Mouse (Mus musculus) MEL (cell line): ENCODE measurements around the gene Ifnar1. TPM values are rescaled to one million over a fixed set of nuclear protein-coding genes. Genes with fewer than 3 reads are reported as not detected.

Experiments used
- DNase-seq: peaks from one replicate; pipeline ENCODE4 v3.0.0; 2011; ENCODE audit warnings: low read depth, low spot score
- H3K27ac ChIP-seq: 2 replicates; pipeline ENCODE4 v1.5.1; 2012; ENCODE audit warnings: low read depth, mild to moderate bottlenecking, control low read depth, low read length, moderate library complexity; ENCODE audit not compliant: control insufficient read depth
- H3K27me3 ChIP-seq, 2 experiments: fragments of 150-350 bp in 1 of 2; sonication (generic) in 1 of 2; 2 replicates each; pipeline ENCODE4 v1.6.1; 2012; ENCODE audit warnings: low read length in 2 of 2, mild to moderate bottlenecking in 2 of 2, improper control_type of control experiment in 1 of 2, moderate library complexity in 1 of 2; ENCODE audit not compliant: insufficient read depth in 2 of 2, control insufficient read depth in 1 of 2
- H3K36me3 ChIP-seq, 2 experiments: 2 replicates each; pipeline ENCODE4 v1.6.1; 2012 to 2014; ENCODE audit warnings: low read length in 2 of 2, improper control_type of control experiment in 1 of 2, inconsistent platforms in 1 of 2, mild to moderate bottlenecking in 1 of 2; ENCODE audit not compliant: insufficient read depth in 2 of 2, control insufficient read depth in 1 of 2
- H3K4me1 ChIP-seq, 2 experiments: fragments of 150-350 bp in 1 of 2; sonication (generic) in 1 of 2; 2 replicates each; pipeline ENCODE4 v1.6.1; 2012; ENCODE audit warnings: low read length in 2 of 2, improper control_type of control experiment in 1 of 2, mild to moderate bottlenecking in 1 of 2; ENCODE audit not compliant: insufficient read depth in 2 of 2, control insufficient read depth in 1 of 2
- H3K4me3 ChIP-seq, 2 experiments: fragments of 150-350 bp in 1 of 2; sonication (generic) in 1 of 2; 2 replicates each; pipeline ENCODE4 v1.5.1; 2012; ENCODE audit warnings: low read depth in 2 of 2, low read length in 2 of 2, mild to moderate bottlenecking in 2 of 2, moderate library complexity in 2 of 2, control low read depth in 1 of 2, improper control_type of control experiment in 1 of 2; ENCODE audit not compliant: control insufficient read depth in 1 of 2, insufficient read depth in 1 of 2
- H3K79me2 ChIP-seq: 2 replicates; pipeline ENCODE4 v1.6.1; 2012; ENCODE audit warnings: mild to moderate bottlenecking, low read length, moderate library complexity; ENCODE audit not compliant: control insufficient read depth, poor library complexity, insufficient read depth
- H3K9ac ChIP-seq: 2 replicates; pipeline ENCODE4 v1.6.1; 2012; ENCODE audit warnings: low read depth, mild to moderate bottlenecking, control low read depth, low read length, moderate library complexity; ENCODE audit not compliant: control insufficient read depth, poor library complexity, severe bottlenecking
- H3K9me3 ChIP-seq: fragments of 150-350 bp; sonication (generic); replicated peaks from 2 replicates; pipeline ENCODE4 v1.6.1; 2012; ENCODE audit warnings: mild to moderate bottlenecking, low read length, improper control_type of control experiment, moderate library complexity; ENCODE audit not compliant: insufficient read depth
- BHLHE40 ChIP-seq: IDR thresholded peaks from 2 replicates; pipeline ENCODE4 v1.6.1; 2012; ENCODE audit warnings: low read depth, mild to moderate bottlenecking, inconsistent platforms, low read length, improper control_type of control experiment, borderline replicate concordance
- CHD2 ChIP-seq: IDR thresholded peaks from 2 replicates; pipeline ENCODE4 v1.6.1; 2011; ENCODE audit warnings: low read length, improper control_type of control experiment
- E2F4 ChIP-seq: IDR thresholded peaks from 2 replicates; pipeline ENCODE4 v1.6.1; 2011; ENCODE audit warnings: low read depth, low read length, improper control_type of control experiment, borderline replicate concordance
- ETS1 ChIP-seq: IDR thresholded peaks from 2 replicates; pipeline ENCODE4 v1.6.1; 2012; ENCODE audit warnings: low read depth, mild to moderate bottlenecking, inconsistent platforms, low read length, improper control_type of control experiment, moderate library complexity
- GABPA ChIP-seq: IDR thresholded peaks from 2 replicates; pipeline ENCODE4 v1.6.1; 2012; ENCODE audit warnings: low read depth, mild to moderate bottlenecking, inconsistent platforms, low read length, improper control_type of control experiment, moderate library complexity
- GATA1 ChIP-seq: IDR thresholded peaks from 2 replicates; pipeline ENCODE4 v1.6.1; 2011; ENCODE audit warnings: low read depth, low read length, improper control_type of control experiment
- KAT2A ChIP-seq: conservative IDR thresholded peaks from 2 replicates; pipeline ENCODE4 v1.6.1; 2012; ENCODE audit warnings: low read depth, low read length, improper control_type of control experiment, inconsistent platforms
- MAX ChIP-seq: IDR thresholded peaks from 2 replicates; pipeline ENCODE4 v1.6.1; 2011; ENCODE audit warnings: low read length, improper control_type of control experiment
- MAZ ChIP-seq: IDR thresholded peaks from 2 replicates; pipeline ENCODE4 v1.6.1; 2012; ENCODE audit warnings: low read depth, mild to moderate bottlenecking, inconsistent platforms, low read length, improper control_type of control experiment
- MEF2A ChIP-seq: IDR thresholded peaks from 2 replicates; pipeline ENCODE4 v1.6.1; 2014; ENCODE audit warnings: low read depth, mild to moderate bottlenecking, inconsistent platforms, low read length, improper control_type of control experiment; ENCODE audit not compliant: poor library complexity, insufficient replicate concordance, severe bottlenecking; ENCODE audit errors: extremely low read depth
- MXI1 ChIP-seq: IDR thresholded peaks from 2 replicates; pipeline ENCODE4 v1.6.1; 2011; ENCODE audit warnings: mild to moderate bottlenecking, low read depth, low read length, improper control_type of control experiment
- MYC ChIP-seq: IDR thresholded peaks from 2 replicates; pipeline ENCODE4 v1.6.1; 2011; ENCODE audit warnings: low read depth, mild to moderate bottlenecking, low read length, improper control_type of control experiment, moderate library complexity
- NRF1 ChIP-seq: IDR thresholded peaks from 2 replicates; pipeline ENCODE4 v1.6.1; 2014; ENCODE audit warnings: low read depth, mild to moderate bottlenecking, inconsistent platforms, low read length, improper control_type of control experiment, moderate library complexity; ENCODE audit not compliant: poor library complexity, insufficient read depth, severe bottlenecking
- RCOR1 ChIP-seq: IDR thresholded peaks from 2 replicates; pipeline ENCODE4 v1.6.1; 2012; ENCODE audit warnings: low read depth, mild to moderate bottlenecking, inconsistent platforms, low read length, improper control_type of control experiment
- SIN3A ChIP-seq: IDR thresholded peaks from 2 replicates; pipeline ENCODE4 v1.6.1; 2012; ENCODE audit warnings: low read length, improper control_type of control experiment, inconsistent platforms
- TAL1 ChIP-seq: IDR thresholded peaks from 2 replicates; pipeline ENCODE4 v1.6.1; 2012; ENCODE audit warnings: mild to moderate bottlenecking, inconsistent platforms, low read length, moderate library complexity, mixed read lengths
- TCF12 ChIP-seq: IDR thresholded peaks from 2 replicates; pipeline ENCODE4 v1.6.1; 2014; ENCODE audit warnings: low read depth, mild to moderate bottlenecking, inconsistent platforms, low read length, improper control_type of control experiment, moderate library complexity
- USF1 ChIP-seq: IDR thresholded peaks from 2 replicates; pipeline ENCODE4 v1.6.1; 2014; ENCODE audit warnings: low read depth, mild to moderate bottlenecking, inconsistent platforms, low read length, improper control_type of control experiment, moderate library complexity
- USF2 ChIP-seq, 2 experiments: IDR thresholded peaks; 2 replicates each; pipeline ENCODE4 v1.6.1; 2011 to 2012; ENCODE audit warnings: improper control_type of control experiment in 2 of 2, low read length in 2 of 2, borderline replicate concordance in 1 of 2, inconsistent platforms in 1 of 2, low read depth in 1 of 2, mild to moderate bottlenecking in 1 of 2; ENCODE audit not compliant: insufficient read depth in 1 of 2
- ZMIZ1 ChIP-seq: IDR thresholded peaks from 2 replicates; pipeline ENCODE4 v1.6.1; 2012; ENCODE audit warnings: low read depth, mild to moderate bottlenecking, inconsistent platforms, low read length, improper control_type of control experiment, moderate library complexity
- polyA plus RNA-seq, 2 experiments: library from polyadenylated mRNA; stranded (reverse) in 1 of 2; unstranded in 1 of 2; fragments of >175 nt in 1 of 2; fragments of >200 nt in 1 of 2; gene quantifications; 2 replicates each; pipeline versions ENCODE4 v1.2.1 to v1.2.4; 2012; ENCODE audit warnings: low replicate concordance in 2 of 2, low read depth in 1 of 2; ENCODE audit not compliant: insufficient read length in 2 of 2, insufficient read depth in 1 of 2, missing spikeins in 1 of 2
- total RNA-seq: library from RNA; depleted of rRNA; stranded (reverse); fragments of 300-350 nt; gene quantifications from 2 replicates; pipeline ENCODE4 v1.2.3, GENCODE M21; 2012; rRNA removed

Ifnar1 gene
- total and polyA plus RNA-seq, 3 experiments: 10.3 to 20.2 TPM; not detected in 1

- H3K27ac ChIP-seq: no peak overlapping the region
- H3K27me3 ChIP-seq: no peaks in the 10 kb centered on the region
- no peak for DNase-seq
- TF ChIP-seq USF2 (IDR thresholded peaks at IDR 0.05; ENCODE audit: borderline replicate concordance in 1 of 2, insufficient read depth in 1 of 2, low read depth in 1 of 2, low read length in 2 of 2) (no peak), MYC (no peak), GATA1 (no peak), MAX (no peak), TAL1 (no peak), ETS1 (no peak), NRF1 (no peak)
- H3K9me3 ChIP-seq: no peaks in the 10 kb centered on the region
- no peak overlapping the region for H3K4me3 ChIP-seq
- H3K79me2 ChIP-seq: no peaks in the 10 kb centered on the region
- H3K36me3 ChIP-seq: peaks cover 2 to 7% of the 10 kb centered on the region in 2 experiments; a peak in 2 of 4 replicates
- peaks cover 3 to 14% of the 10 kb centered on the region in 2 experiments for H3K4me1 ChIP-seq
- H3K9ac ChIP-seq: no peak overlapping the region
Observed at GRCm38 (mm10) chr16:91555017-91555605, 70.1 kb downstream of the Ifnar1 start.

GRCm38 (mm10) chr16:91556659-91557058 lies 71.6 kb downstream of the Ifnar1 start:
- no peak overlapping the region for H3K9ac ChIP-seq
- H3K79me2 ChIP-seq: no peaks in the 10 kb centered on the region
- no peak for TF ChIP-seq GABPA
- no peak for TF ChIP-seq GATA1
- no peak for TF ChIP-seq E2F4
- TF ChIP-seq RCOR1: no peak
- no peak for TF ChIP-seq TCF12
- TF ChIP-seq BHLHE40: no peak
- TF ChIP-seq SIN3A: no peak
- no peak for TF ChIP-seq MAZ
- TF ChIP-seq MEF2A: no peak
- no peak for TF ChIP-seq KAT2A
- TF ChIP-seq CHD2: no peak
- TF ChIP-seq ZMIZ1: no peak
- TF ChIP-seq USF1: no peak
- no peak for TF ChIP-seq MXI1
- no peak for DNase-seq
- no peak overlapping the region for H3K27ac ChIP-seq
- peaks cover 2 to 4% of the 10 kb centered on the region in 2 experiments; a peak in 2 of 4 replicates for H3K36me3 ChIP-seq
- H3K4me1 ChIP-seq: peaks cover 0 to 10% of the 10 kb centered on the region in 2 experiments; a peak in 3 of 4 replicates
- H3K27me3 ChIP-seq: no peaks in the 10 kb centered on the region
- no peaks in the 10 kb centered on the region for H3K9me3 ChIP-seq
- H3K4me3 ChIP-seq: no peak overlapping the region

Other genes starting within 250 kb of the Ifnar1 start
- not detected in 2 replicates for gene Olig1, start 215.5 kb upstream of the Ifnar1 start, total RNA-seq
- not detected for gene Olig1, start 215.5 kb upstream of the Ifnar1 start, polyA plus RNA-seq
- gene Ifnar2, start 112.5 kb upstream of the Ifnar1 start, total RNA-seq: 21.8 and 24.1 TPM in 2 replicates
- gene Ifnar2, start 112.5 kb upstream of the Ifnar1 start, polyA plus RNA-seq: 10 to 100 TPM in 1 of 2 experiments, not detected in 1; 38.3 TPM
- not detected in 2 replicates for gene Gm21970, start 93.5 kb upstream of the Ifnar1 start, total RNA-seq
- gene Gm21970, start 93.5 kb upstream of the Ifnar1 start, polyA plus RNA-seq: not detected
- gene Il10rb, start 79.1 kb upstream of the Ifnar1 start, total RNA-seq: 4.7 and 5.9 TPM in 2 replicates
- gene Il10rb, start 79.1 kb upstream of the Ifnar1 start, polyA plus RNA-seq: 10 to 100 TPM in 1 of 2 experiments, not detected in 1; 14.6 TPM
- gene Ifngr2, start 61.8 kb downstream of the Ifnar1 start, total RNA-seq: 2.8 and 4.1 TPM in 2 replicates
- gene Ifngr2, start 61.8 kb downstream of the Ifnar1 start, polyA plus RNA-seq: 10 to 100 TPM in 1 of 2 experiments, not detected in 1; 11.0 TPM
- 2.6 and 2.9 TPM in 2 replicates for gene Tmem50b, start 112.6 kb downstream of the Ifnar1 start, total RNA-seq
- 1 to 10 TPM in 1 of 2 experiments, not detected in 1; 9.5 TPM for gene Tmem50b, start 112.6 kb downstream of the Ifnar1 start, polyA plus RNA-seq
- 0.85 and 1.2 TPM in 2 replicates for gene Dnajc28, start 133.8 kb downstream of the Ifnar1 start, total RNA-seq
- gene Dnajc28, start 133.8 kb downstream of the Ifnar1 start, polyA plus RNA-seq: 1 to 10 TPM in 1 of 2 experiments, not detected in 1; 1.9 TPM
- 400 and 417 TPM in 2 replicates for gene Gart, start 161.7 kb downstream of the Ifnar1 start, total RNA-seq
- gene Gart, start 161.7 kb downstream of the Ifnar1 start, polyA plus RNA-seq: 100 to 1,000 TPM in 1 of 2 experiments, 10 to 100 TPM in 1; 94.0 to 509 TPM
- 93.6 and 102 TPM in 2 replicates for gene Son, start 162.3 kb downstream of the Ifnar1 start, total RNA-seq
- 100 to 1,000 TPM; 157 to 182 TPM for gene Son, start 162.3 kb downstream of the Ifnar1 start, polyA plus RNA-seq
- 25.4 and 25.7 TPM in 2 replicates for gene Donson, start 203.5 kb downstream of the Ifnar1 start, total RNA-seq
- gene Donson, start 203.5 kb downstream of the Ifnar1 start, polyA plus RNA-seq: 10 to 100 TPM in 1 of 2 experiments, not detected in 1; 33.9 TPM
- 20.2 and 23.8 TPM in 2 replicates for gene Cryzl1, start 243.7 kb downstream of the Ifnar1 start, total RNA-seq
- gene Cryzl1, start 243.7 kb downstream of the Ifnar1 start, polyA plus RNA-seq: 10 to 100 TPM in 1 of 2 experiments, not detected in 1; 44.4 TPM
- 11.6 and 14.7 TPM in 2 replicates for gene Itsn1, start 244.0 kb downstream of the Ifnar1 start, total RNA-seq
- 10 to 100 TPM in 1 of 2 experiments, not detected in 1; 36.5 TPM for gene Itsn1, start 244.0 kb downstream of the Ifnar1 start, polyA plus RNA-seq